Comparison of ENCODE assay signal across 12 mouse cellular contexts in genomic region chr5:73241332-73241731, GRCm38 (mm10). TPM values are rescaled to one million over a fixed set of nuclear protein-coding genes. Genes with fewer than 3 reads are reported as not detected.
A peak's percentile ranks its signal among the peaks of the same experiment; 100 is the strongest.
DNase-seq lines count a peak whose midpoint lies in the region; ATAC-seq lines count a peak whose summit lies in the region.
"Had no signal": no experiment of that assay in that cellular context is flagged by ENCODE, and none has a peak within 500 bp of the region (broad histone marks: within the 10 kb centered on the region; RNA-seq: fewer than 3 reads in every experiment).

No protein-coding gene starts in this region.

- peak; percentile 89 for ATAC-seq in hematopoietic stem cell, adult 5-6 weeks (replicated peaks in 1 of 2; ENCODE audit: insufficient read depth in 1 of 2, low FRiP score in 2 of 2, low TSS enrichment in 1 of 2, low read depth in 1 of 2, poor library complexity in 2 of 2, severe bottlenecking in 2 of 2)
- ATAC-seq: forebrain, postnatal 0 days; intestine, embryonic 16.5 days; lung, postnatal 0 days had no signal

- peak; percentile 56 to 57 for DNase-seq in B cell, adult 2 months
- DNase-seq in CD4-positive, CD25-positive, alpha-beta regulatory T cell, adult 2 months (ENCODE audit: low read depth, low spot score), result peak; percentile 50
- peak; percentile 66 to 72 for DNase-seq in natural killer cell, adult 2 months (ENCODE audit: low spot score in 2 of 2)
- DNase-seq in testis, postnatal 10 days (ENCODE audit: low spot score), result no peak
- DNase-seq in left cerebral cortex, postnatal 4 days, result no peak
- DNase-seq in urinary bladder, adult 2 months (ENCODE audit: low spot score), result no peak
- DNase-seq: forebrain, postnatal 0 days; heart, postnatal 10 days; kidney, postnatal 25 days had no signal

- intact Hi-C loops in left cerebral cortex, postnatal 4 days (cut with DNase I), result no loop called here

RNA-seq across cellular contexts. Expression of gene Fryl, which starts 15.1 kb away (rescaled TPM):
- 73.7 and 73.9 TPM in 2 replicates for total RNA-seq in hematopoietic stem cell, adult 5-6 weeks (2017)
- 10 to 100 TPM; 69.6 to 81.4 TPM for total RNA-seq in left cerebral cortex, postnatal 4 days (2021)
- 35.4 and 52.6 TPM in 2 replicates for polyA plus RNA-seq in urinary bladder, adult 2 months (2012; rRNA removed)

RNA-seq across cellular contexts. Expression of gene Ociad1, which starts 51.3 kb away (rescaled TPM):
- total RNA-seq in hematopoietic stem cell, adult 5-6 weeks (2017), result 315 and 317 TPM in 2 replicates
- total RNA-seq in left cerebral cortex, postnatal 4 days (2021), result 100 to 1,000 TPM; 265 to 277 TPM
- polyA plus RNA-seq in urinary bladder, adult 2 months (2012; rRNA removed), result 196 and 197 TPM in 2 replicates

Comparison
In these comparisons a context has a peak if more than half of its experiments do, and no peak if none do; other contexts are left out.
1. DNase-seq: peak in B cell, adult 2 months (2 of 2), CD4-positive, CD25-positive, alpha-beta regulatory T cell, adult 2 months (single experiment) and natural killer cell, adult 2 months (2 of 2); none in testis, postnatal 10 days (single experiment), left cerebral cortex, postnatal 4 days (single experiment) and urinary bladder, adult 2 months (single experiment).